Mouse (Mus musculus) olfactory bulb, adult 2 months (tissue): ENCODE results near the gene Tap1.

Source experiments
- CTCF ChIP-seq: fragments of 200-500 bp; IDR thresholded peaks from 2 replicates; pipeline ENCODE4 v1.5.1; 2012; ENCODE audit warnings: low read depth, mild to moderate bottlenecking, low read length, moderate library complexity; ENCODE audit not compliant: insufficient read depth
- POLR2A ChIP-seq: fragments of 200-500 bp; IDR thresholded peaks from 2 replicates; pipeline ENCODE4 v1.6.1; 2012; ENCODE audit warnings: mild to moderate bottlenecking, low read depth, low read length, moderate library complexity; ENCODE audit not compliant: insufficient read depth

- TF ChIP-seq CTCF (no peak), POLR2A (no peak)
Observed at GRCm38 (mm10) chr17:34218675-34219074, 31.3 kb downstream of the Tap1 start.
